Mouse (Mus musculus): ENCODE results near the gene Teddm1a. TPM values are rescaled to one million over a fixed set of nuclear protein-coding genes. Genes with fewer than 3 reads are reported as not detected.

Gene Teddm1a
- total and polyA plus RNA-seq, 2 experiments from 2014 or later = not detected

DNA sequence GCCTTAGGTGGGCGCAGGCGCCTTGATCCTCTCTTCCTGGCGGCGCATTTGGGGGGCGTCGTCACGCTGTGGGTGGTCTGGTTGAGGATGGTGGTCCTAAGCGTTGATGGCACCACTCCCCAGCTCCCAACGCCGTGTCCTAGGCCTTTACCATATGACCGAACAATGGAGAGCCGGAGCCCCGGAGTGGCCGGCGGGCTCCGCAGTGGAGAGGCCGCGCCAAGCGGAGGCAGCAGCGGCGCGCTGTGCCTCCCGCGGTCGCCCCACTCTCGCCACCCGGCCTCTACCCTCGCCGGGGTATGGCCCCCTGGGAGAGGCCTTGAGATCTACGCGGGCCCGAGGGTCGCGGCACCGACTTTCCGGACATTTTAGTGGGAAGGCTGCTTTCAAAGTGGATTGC, 8.8 kb downstream of the Teddm1a start:
- WGBS = 0% methylated on average over 35 of the region's 36 CpGs
- Histone ChIP-seq H3K4me2 (ENCODE audit: low read depth, low read length) (peak overlapping the region; percentile 81), H3K36me3 (replicated peaks; ENCODE audit: control insufficient read depth, insufficient read depth, low read length) (peaks cover 29% of the 10 kb centered on the region), H3K27ac (ENCODE audit: low read depth) (peak overlapping the region; percentile 94), H3K9ac (replicated peaks; ENCODE audit: low read depth, low read length) (peak overlapping the region; percentile 94), H3K27me3 (ENCODE audit: control insufficient read depth, insufficient read depth, low read length) (no peaks in the 10 kb centered on the region), H3K4me1 (ENCODE audit: control insufficient read depth, insufficient read depth) (peaks cover 6% of the 10 kb centered on the region), H3K9me3 (replicated peaks; ENCODE audit: control insufficient read depth, low read length) (no peaks in the 10 kb centered on the region), H3K4me3 (ENCODE audit: low read depth, low read length) (peak overlapping the region; percentile 81)
- peak; percentile 36 for DNase-seq (ENCODE audit: low spot score)
- peak; percentile 40 for ATAC-seq (ENCODE audit: insufficient read depth, low read depth)
- TF ChIP-seq CTCF (IDR thresholded peaks at IDR 0.05; ENCODE audit: low read depth) = no peak
- TF ChIP-seq EP300 (IDR thresholded peaks at IDR 0.05; ENCODE audit: low read depth) = no peak; the same call in 1 of the 2 replicates

DNA sequence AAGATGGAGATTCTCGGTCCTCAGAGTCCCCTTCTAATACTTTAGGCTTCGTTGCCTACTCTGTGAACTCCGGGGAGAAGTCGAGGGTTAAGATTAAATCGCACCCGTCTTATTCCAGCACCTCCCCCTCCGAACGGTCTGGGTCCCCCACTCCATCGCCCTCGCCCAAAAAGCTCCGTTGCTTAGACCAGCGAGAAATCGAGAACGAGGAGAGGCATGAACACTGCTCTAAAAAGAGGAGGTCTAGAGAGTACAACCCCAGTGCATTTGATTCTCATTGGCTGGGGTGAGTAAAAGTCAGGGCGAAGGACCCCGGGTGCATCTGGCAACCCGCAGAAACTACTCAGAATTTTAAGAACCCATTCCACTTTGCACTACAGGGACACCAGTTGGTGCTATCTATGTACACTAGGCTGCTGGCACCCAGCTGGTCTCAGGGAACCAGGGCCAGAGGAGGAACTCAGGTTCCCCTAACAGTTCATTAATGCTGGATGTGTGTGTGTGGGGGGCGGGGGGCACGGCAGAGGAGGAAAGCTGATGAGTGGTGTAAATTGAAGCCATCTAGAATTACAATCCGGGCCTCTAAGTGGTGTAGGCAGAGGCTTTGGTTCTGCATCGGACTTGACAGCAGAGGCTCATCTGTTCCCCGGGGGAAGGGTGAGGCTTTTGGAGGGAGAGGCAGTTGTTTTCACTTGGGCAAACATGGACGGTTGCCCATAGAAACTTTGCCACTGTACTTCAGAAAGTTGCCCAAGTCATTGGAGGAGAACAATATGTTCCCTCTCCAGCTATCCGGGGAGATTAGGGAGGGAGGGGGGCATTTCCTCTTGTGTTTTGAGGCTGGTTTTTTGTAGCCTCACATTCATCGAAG, 9.6 kb downstream of the Teddm1a start:
- H3K4me3 ChIP-seq (ENCODE audit: low read depth, low read length) = peak overlapping the region; percentile 81
- H3K27ac ChIP-seq (ENCODE audit: low read depth) = peak overlapping the region; percentile 94
- H3K36me3 ChIP-seq (replicated peaks; ENCODE audit: control insufficient read depth, insufficient read depth, low read length) = peaks cover 36% of the 10 kb centered on the region
- H3K9me3 ChIP-seq (replicated peaks; ENCODE audit: control insufficient read depth, low read length) = no peaks in the 10 kb centered on the region
- H3K9ac ChIP-seq (replicated peaks; ENCODE audit: low read depth, low read length) = peak overlapping the region; percentile 94
- H3K4me2 ChIP-seq (ENCODE audit: low read depth, low read length) = peak overlapping the region; percentile 81
- no peak for TF ChIP-seq CTCF (IDR thresholded peaks at IDR 0.05; ENCODE audit: low read depth)
- 4% methylated on average over 25 of the region's 25 CpGs for WGBS
- peak; percentile 54 for DNase-seq (ENCODE audit: low spot score)
- peaks cover 6% of the 10 kb centered on the region for H3K4me1 ChIP-seq (ENCODE audit: control insufficient read depth, insufficient read depth)
- no peaks in the 10 kb centered on the region for H3K27me3 ChIP-seq (ENCODE audit: control insufficient read depth, insufficient read depth, low read length)
- ATAC-seq (ENCODE audit: insufficient read depth, low read depth) = no peak

DNA sequence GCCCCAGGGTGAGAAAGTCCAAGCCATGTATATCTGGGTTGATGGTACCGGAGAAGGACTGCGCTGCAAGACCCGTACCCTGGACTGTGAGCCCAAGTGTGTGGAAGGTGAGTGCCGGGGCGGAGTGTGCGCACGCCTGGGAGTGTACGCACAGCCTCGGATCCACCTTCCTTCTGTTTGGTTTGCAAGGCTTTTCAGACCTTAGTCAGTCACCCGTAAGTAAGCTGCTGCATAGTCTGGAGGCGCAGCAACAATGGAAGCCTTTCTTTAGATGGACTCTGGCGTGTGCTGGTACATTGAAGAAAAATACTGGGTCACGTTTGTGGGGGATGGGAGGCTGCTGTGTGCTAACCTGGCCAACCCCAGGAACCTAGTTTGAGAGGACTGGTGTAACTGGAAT, 11.5 kb downstream of the Teddm1a start:
- Histone ChIP-seq H3K4me1 (ENCODE audit: control insufficient read depth, insufficient read depth) (peaks cover 6% of the 10 kb centered on the region), H3K9me3 (replicated peaks; ENCODE audit: control insufficient read depth, low read length) (no peaks in the 10 kb centered on the region), H3K4me2 (ENCODE audit: low read depth, low read length) (no peak overlapping the region), H3K36me3 (replicated peaks; ENCODE audit: control insufficient read depth, insufficient read depth, low read length) (peaks cover 55% of the 10 kb centered on the region), H3K27me3 (ENCODE audit: control insufficient read depth, insufficient read depth, low read length) (no peaks in the 10 kb centered on the region), H3K4me3 (ENCODE audit: low read depth, low read length) (no peak overlapping the region), H3K9ac (replicated peaks; ENCODE audit: low read depth, low read length) (no peak overlapping the region), H3K27ac (ENCODE audit: low read depth) (no peak overlapping the region)
- 94% methylated on average over 13 of the region's 13 CpGs for WGBS
- DNase-seq (ENCODE audit: low spot score) (no peak), ATAC-seq (ENCODE audit: insufficient read depth, low read depth) (no peak)
- no peak for TF ChIP-seq EP300 (IDR thresholded peaks at IDR 0.05; ENCODE audit: low read depth)
- no peak for TF ChIP-seq CTCF (IDR thresholded peaks at IDR 0.05; ENCODE audit: low read depth)

DNA sequence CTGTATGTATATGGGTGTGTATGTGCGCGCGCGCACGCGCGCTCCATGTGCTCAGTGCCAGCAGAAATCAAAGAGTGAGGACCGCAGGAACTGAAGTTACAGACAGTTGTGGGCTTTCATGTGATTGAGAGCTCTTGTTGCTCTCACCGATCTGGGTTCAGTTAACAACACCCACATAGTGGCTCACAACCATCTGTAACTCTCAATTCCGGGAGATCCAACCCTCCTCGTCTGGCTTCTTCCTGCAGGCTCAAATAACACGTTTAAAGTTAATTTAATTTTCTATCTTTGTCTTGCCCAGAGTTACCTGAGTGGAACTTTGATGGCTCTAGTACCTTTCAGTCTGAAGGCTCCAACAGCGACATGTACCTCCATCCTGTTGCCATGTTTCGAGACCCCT, 12.7 kb downstream of the Teddm1a start:
- peaks cover 68% of the 10 kb centered on the region for H3K36me3 ChIP-seq (replicated peaks; ENCODE audit: control insufficient read depth, insufficient read depth, low read length)
- no peaks in the 10 kb centered on the region for H3K9me3 ChIP-seq (replicated peaks; ENCODE audit: control insufficient read depth, low read length)
- 94% methylated on average over 14 of the region's 14 CpGs for WGBS
- ATAC-seq (ENCODE audit: insufficient read depth, low read depth) (no peak), DNase-seq (ENCODE audit: low spot score) (no peak)
- TF ChIP-seq EP300 (IDR thresholded peaks at IDR 0.05; ENCODE audit: low read depth) (no peak), CTCF (IDR thresholded peaks at IDR 0.05; ENCODE audit: low read depth) (no peak)
- no peak overlapping the region for H3K27ac ChIP-seq (ENCODE audit: low read depth)
- H3K4me3 ChIP-seq (ENCODE audit: low read depth, low read length) = no peak overlapping the region
- no peak overlapping the region for H3K9ac ChIP-seq (replicated peaks; ENCODE audit: low read depth, low read length)
- no peak overlapping the region for H3K4me2 ChIP-seq (ENCODE audit: low read depth, low read length)
- H3K27me3 ChIP-seq (ENCODE audit: control insufficient read depth, insufficient read depth, low read length) = no peaks in the 10 kb centered on the region
- peaks cover 6% of the 10 kb centered on the region for H3K4me1 ChIP-seq (ENCODE audit: control insufficient read depth, insufficient read depth)

DNA sequence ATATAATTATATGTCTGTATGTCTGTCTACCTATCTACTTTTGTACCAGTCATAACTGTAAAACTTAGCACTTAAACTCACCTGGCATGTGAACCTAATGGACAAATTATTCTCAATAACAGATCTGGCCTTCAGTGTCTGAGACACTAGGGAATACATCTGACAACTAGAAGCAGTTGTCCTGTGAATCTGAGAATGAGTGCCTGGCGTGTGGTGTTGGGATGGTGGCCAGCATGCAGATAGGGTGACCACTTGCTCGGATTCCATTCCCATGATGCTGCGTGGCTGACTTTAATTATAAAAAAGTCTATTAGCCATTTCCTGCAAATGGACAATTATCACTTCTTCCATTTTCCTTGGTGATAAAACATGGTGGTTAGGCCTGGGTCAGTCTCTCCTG, 14.3 kb downstream of the Teddm1a start:
- Histone ChIP-seq H3K27ac (ENCODE audit: low read depth) (no peak overlapping the region), H3K4me2 (ENCODE audit: low read depth, low read length) (no peak overlapping the region), H3K9me3 (replicated peaks; ENCODE audit: control insufficient read depth, low read length) (no peaks in the 10 kb centered on the region), H3K4me1 (ENCODE audit: control insufficient read depth, insufficient read depth) (peaks cover 6% of the 10 kb centered on the region), H3K27me3 (ENCODE audit: control insufficient read depth, insufficient read depth, low read length) (no peaks in the 10 kb centered on the region), H3K9ac (replicated peaks; ENCODE audit: low read depth, low read length) (no peak overlapping the region), H3K36me3 (replicated peaks; ENCODE audit: control insufficient read depth, insufficient read depth, low read length) (peaks cover 81% of the 10 kb centered on the region), H3K4me3 (ENCODE audit: low read depth, low read length) (no peak overlapping the region)
- DNase-seq (ENCODE audit: low spot score) = no peak
- no peak for TF ChIP-seq CTCF (IDR thresholded peaks at IDR 0.05; ENCODE audit: low read depth)
- no peak for TF ChIP-seq EP300 (IDR thresholded peaks at IDR 0.05; ENCODE audit: low read depth)
- 58% methylated on average over 3 of the region's 3 CpGs for WGBS
- ATAC-seq (ENCODE audit: insufficient read depth, low read depth) = no peak
